Mouse (Mus musculus): ENCODE measurements around the gene Ptcd1. TPM values are rescaled to one million over a fixed set of nuclear protein-coding genes. Genes with fewer than 3 reads are reported as not detected.
"Not testable (repeated sequence)": the region's sequence is repeated elsewhere in the genome, so short reads cannot be mapped to it uniquely, and the experiment has no call there.

The Ptcd1 gene
- polyA plus RNA-seq, 1 experiment from 2014 or later = 17.9 TPM

DNA sequence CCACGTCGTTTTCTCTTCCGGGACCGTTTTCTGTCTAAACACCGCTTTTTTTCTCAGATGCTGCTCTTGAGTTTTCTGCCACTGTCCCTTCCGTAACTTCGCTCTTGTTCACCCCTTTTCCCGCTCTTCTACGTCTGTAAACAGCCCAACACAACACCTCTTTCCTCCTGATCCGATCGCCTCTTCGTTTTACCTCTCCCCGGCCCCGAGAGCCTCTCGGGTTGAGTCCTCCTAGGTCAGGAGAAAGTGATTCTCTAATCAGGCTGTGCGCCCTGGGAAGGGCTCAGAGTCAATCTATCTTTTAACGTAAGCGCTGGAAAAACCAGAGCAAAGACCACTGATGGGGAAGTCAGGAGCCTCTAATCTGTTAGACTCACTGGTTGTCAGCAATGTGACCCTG is 26.3 kb downstream of the Ptcd1 start:
- Histone ChIP-seq H3K27me3 (ENCODE audit: control insufficient read depth, insufficient read depth, low read length) (no peaks in the 10 kb centered on the region), H3K9ac (ENCODE audit: low read length) (peak overlapping the region; percentile 64), H3K4me2 (ENCODE audit: low read depth) (peak overlapping the region; percentile 74), H3K4me1 (ENCODE audit: control insufficient read depth, insufficient read depth, low read length) (peaks cover 12% of the 10 kb centered on the region), H3K36me3 (ENCODE audit: control insufficient read depth, insufficient read depth, low read length) (peaks cover 13% of the 10 kb centered on the region), H3K27ac (ENCODE audit: low read depth, low read length) (peak overlapping the region; percentile 82), H3K4me3 (ENCODE audit: low read depth, low read length) (peak overlapping the region; percentile 55), H3K9me3 (ENCODE audit: control insufficient read depth, low read length) (no peaks in the 10 kb centered on the region)
- WGBS = 1% methylated on average over 18 of the region's 18 CpGs
- DNase-seq (ENCODE audit: low spot score) = no peak
- no peak for ATAC-seq (ENCODE audit: insufficient read depth, low FRiP score, low TSS enrichment)

DNA sequence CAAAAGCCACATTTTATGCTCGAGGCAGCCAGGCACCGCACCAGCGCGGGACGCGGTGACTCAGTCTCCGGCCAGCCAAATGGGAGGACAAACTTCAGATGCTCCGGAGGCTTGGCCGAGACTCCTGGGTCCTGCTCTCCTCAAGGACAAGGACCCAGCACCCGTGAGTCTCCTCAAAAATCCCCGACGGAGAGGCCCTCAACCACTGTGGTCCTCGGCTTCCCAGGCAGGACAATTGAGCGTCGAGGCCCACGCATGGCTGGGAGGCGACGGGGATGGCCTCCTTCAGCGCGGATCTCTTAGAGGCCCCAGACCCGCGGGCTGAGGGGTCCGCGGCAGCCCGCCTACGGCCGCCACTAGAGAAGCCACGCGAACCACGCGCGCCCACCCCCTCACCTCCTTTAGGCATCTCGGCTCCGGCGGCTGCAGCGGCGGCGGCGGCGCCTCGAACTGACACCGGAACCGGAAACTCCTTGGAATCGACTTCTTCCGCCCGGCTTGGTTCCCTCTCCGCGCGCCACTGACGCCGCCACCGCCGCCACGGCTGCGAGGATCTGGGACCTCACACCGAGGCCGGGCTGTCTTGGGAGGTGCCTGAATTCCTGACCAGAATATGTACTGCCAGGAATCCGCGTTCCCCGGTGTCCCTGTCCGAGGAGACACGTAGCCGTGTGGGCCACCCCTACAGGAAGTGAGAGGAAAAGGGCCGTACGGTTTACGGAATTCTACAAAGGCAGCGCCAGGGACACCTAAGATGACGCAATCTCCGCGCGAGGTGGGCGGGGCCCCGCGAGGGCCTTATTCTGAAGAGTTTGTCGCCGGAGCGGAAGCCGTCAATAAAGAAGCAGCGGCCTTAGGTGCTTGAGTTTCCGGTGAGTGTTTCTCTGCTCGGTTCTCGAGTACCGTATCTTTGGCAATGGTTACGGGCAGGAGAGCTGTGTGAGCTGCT is 27.1 kb downstream of the Ptcd1 start, which contains the start of the genes Pdap1 and Bud31:
Gene Pdap1, minus strand, starts transcription at position 668 of the 949 bp plus-strand sequence.
Gene Bud31, plus strand, starts transcription at position 792 of the 949 bp plus-strand sequence.
- under 1% methylated on average over 82 of the region's 84 CpGs for WGBS
- H3K4me2 ChIP-seq (ENCODE audit: low read depth) = peak within 1 kb of the TSS; percentile 74
- ATAC-seq (ENCODE audit: insufficient read depth, low FRiP score, low TSS enrichment) = peak; percentile 94
- H3K36me3 ChIP-seq (ENCODE audit: control insufficient read depth, insufficient read depth, low read length) = peaks cover 16% of the 10 kb centered on the region
- H3K4me1 ChIP-seq (ENCODE audit: control insufficient read depth, insufficient read depth, low read length) = peaks cover 12% of the 10 kb centered on the region
- H3K27me3 ChIP-seq (ENCODE audit: control insufficient read depth, insufficient read depth, low read length) = no peaks in the 10 kb centered on the region
- no peaks in the 10 kb centered on the region for H3K9me3 ChIP-seq (ENCODE audit: control insufficient read depth, low read length)
- H3K4me3 ChIP-seq (ENCODE audit: low read depth, low read length) = peak within 1 kb of the TSS; percentile 55
- H3K9ac ChIP-seq (ENCODE audit: low read length) = peak within 1 kb of the TSS; percentile 64
- H3K27ac ChIP-seq (ENCODE audit: low read depth, low read length) = peak within 1 kb of the TSS; percentile 82
- DNase-seq (ENCODE audit: low spot score) = peak; percentile 94

DNA sequence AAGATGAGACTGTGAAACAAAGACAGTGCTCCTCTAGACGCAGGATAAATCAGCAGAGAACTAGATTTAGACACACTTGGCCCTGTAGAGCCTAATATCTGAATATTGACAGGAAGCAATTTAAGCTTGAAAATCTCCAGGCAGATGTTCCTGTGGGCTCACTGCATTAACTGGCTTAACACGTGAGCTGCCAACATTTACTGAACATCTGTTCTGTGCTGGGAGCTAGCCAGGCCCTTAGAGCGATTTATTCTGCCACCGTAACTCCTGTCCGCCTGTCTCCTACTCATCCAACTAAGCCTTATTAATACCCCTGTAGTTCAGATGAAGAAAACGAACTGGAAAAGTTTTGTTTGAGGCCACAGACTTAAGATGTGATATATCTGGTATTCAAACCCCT is 28.1 kb downstream of the Ptcd1 start:
- Histone ChIP-seq H3K36me3 (ENCODE audit: control insufficient read depth, insufficient read depth, low read length) (peaks cover 22% of the 10 kb centered on the region), H3K27me3 (ENCODE audit: control insufficient read depth, insufficient read depth, low read length) (no peaks in the 10 kb centered on the region), H3K4me2 (ENCODE audit: low read depth) (peak overlapping the region; percentile 74), H3K9ac (ENCODE audit: low read length) (peak overlapping the region; percentile 64), H3K9me3 (ENCODE audit: control insufficient read depth, low read length) (no peaks in the 10 kb centered on the region), H3K4me3 (ENCODE audit: low read depth, low read length) (peak overlapping the region; percentile 55), H3K4me1 (ENCODE audit: control insufficient read depth, insufficient read depth, low read length) (peaks cover 12% of the 10 kb centered on the region), H3K27ac (ENCODE audit: low read depth, low read length) (no peak overlapping the region)
- WGBS = 26% methylated on average over 6 of the region's 6 CpGs
- ATAC-seq (ENCODE audit: insufficient read depth, low FRiP score, low TSS enrichment) (no peak), DNase-seq (ENCODE audit: low spot score) (no peak)

DNA sequence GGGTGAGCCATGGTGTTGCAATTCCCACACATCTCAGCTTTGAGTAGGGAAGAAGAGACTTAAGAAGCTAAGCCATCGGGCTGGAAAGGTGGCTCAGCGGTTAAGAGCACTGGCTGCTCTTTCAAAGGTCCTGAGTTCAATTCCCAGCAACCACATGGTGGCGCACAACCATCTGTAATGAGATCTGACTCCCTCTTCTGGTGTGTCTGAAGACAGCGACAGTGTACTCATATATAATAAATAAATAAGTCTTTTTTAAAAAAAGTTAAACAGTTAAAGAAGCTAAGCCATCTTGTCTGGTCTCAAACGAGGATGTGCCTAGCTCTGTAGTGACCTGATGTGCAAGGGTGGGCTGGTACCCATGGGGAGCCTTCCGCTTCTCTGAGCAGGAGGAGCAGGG is 33.6 kb downstream of the Ptcd1 start:
- not testable (repeated sequence) for H3K4me3 ChIP-seq (ENCODE audit: low read depth, low read length); H3K27me3 ChIP-seq (ENCODE audit: control insufficient read depth, insufficient read depth, low read length); H3K4me2 ChIP-seq (ENCODE audit: low read depth); H3K9me3 ChIP-seq (ENCODE audit: control insufficient read depth, low read length); H3K4me1 ChIP-seq (ENCODE audit: control insufficient read depth, insufficient read depth, low read length); ATAC-seq (ENCODE audit: insufficient read depth, low FRiP score, low TSS enrichment); H3K9ac ChIP-seq (ENCODE audit: low read length); DNase-seq (ENCODE audit: low spot score); H3K27ac ChIP-seq (ENCODE audit: low read depth, low read length)
- WGBS = 91% methylated on average over 6 of the region's 6 CpGs
- peaks cover 46% of the 10 kb centered on the region for H3K36me3 ChIP-seq (ENCODE audit: control insufficient read depth, insufficient read depth, low read length)

DNA sequence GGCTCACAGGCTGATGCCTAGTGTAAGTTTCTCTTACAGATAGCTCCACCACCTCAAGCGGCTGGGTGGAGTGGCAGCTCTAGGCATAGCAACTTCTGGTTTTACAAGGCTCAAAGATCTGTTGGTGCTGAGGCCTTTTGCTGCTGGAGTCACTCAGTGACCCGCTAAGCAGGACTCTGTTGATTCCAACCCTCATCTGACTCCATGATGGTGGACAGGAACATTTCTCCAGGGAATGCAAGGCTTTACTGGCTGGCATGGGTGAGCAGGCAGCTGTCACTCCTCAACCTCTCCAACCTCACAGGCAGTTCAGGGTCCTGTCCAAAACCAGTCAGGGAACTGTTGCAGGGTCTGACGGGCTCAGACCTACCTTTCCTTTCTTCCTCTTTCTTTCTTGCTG is 35.9 kb downstream of the Ptcd1 start:
- Histone ChIP-seq H3K36me3 (ENCODE audit: control insufficient read depth, insufficient read depth, low read length) (peaks cover 46% of the 10 kb centered on the region), H3K9me3 (ENCODE audit: control insufficient read depth, low read length) (no peaks in the 10 kb centered on the region), H3K4me2 (ENCODE audit: low read depth) (no peak overlapping the region), H3K4me1 (ENCODE audit: control insufficient read depth, insufficient read depth, low read length) (no peaks in the 10 kb centered on the region), H3K27me3 (ENCODE audit: control insufficient read depth, insufficient read depth, low read length) (no peaks in the 10 kb centered on the region), H3K27ac (ENCODE audit: low read depth, low read length) (no peak overlapping the region), H3K9ac (ENCODE audit: low read length) (no peak overlapping the region), H3K4me3 (ENCODE audit: low read depth, low read length) (no peak overlapping the region)
- 93% methylated on average over 3 of the region's 3 CpGs for WGBS
- ATAC-seq (ENCODE audit: insufficient read depth, low FRiP score, low TSS enrichment) (no peak), DNase-seq (ENCODE audit: low spot score) (no peak)

DNA sequence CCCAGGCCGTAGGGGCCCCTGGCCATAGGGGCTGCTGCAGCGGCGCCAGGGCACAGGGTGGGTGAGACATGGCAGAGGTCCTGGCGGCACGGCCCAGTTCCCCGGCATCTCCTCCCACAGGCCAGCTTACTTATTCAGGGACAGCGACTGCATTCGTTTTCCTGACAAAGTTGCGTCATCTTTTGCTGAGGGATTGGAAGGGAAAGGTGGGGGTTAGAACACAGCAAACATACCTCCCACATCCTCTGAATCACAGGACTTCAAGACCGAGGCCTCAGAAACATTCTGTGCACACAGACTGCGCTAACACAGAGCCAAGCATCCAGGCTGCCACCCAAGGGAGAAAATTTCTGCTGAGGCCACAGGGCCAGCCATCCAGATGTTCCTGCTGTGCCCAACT is 36.7 kb downstream of the Ptcd1 start:
- no peak overlapping the region for H3K4me3 ChIP-seq (ENCODE audit: low read depth, low read length)
- H3K4me2 ChIP-seq (ENCODE audit: low read depth) = no peak overlapping the region
- peaks cover 44% of the 10 kb centered on the region for H3K36me3 ChIP-seq (ENCODE audit: control insufficient read depth, insufficient read depth, low read length)
- H3K9me3 ChIP-seq (ENCODE audit: control insufficient read depth, low read length) = no peaks in the 10 kb centered on the region
- no peak overlapping the region for H3K27ac ChIP-seq (ENCODE audit: low read depth, low read length)
- DNase-seq (ENCODE audit: low spot score) (no peak), ATAC-seq (ENCODE audit: insufficient read depth, low FRiP score, low TSS enrichment) (no peak)
- H3K4me1 ChIP-seq (ENCODE audit: control insufficient read depth, insufficient read depth, low read length) = no peaks in the 10 kb centered on the region
- no peaks in the 10 kb centered on the region for H3K27me3 ChIP-seq (ENCODE audit: control insufficient read depth, insufficient read depth, low read length)
- no peak overlapping the region for H3K9ac ChIP-seq (ENCODE audit: low read length)
- WGBS = 90% methylated on average over 11 of the region's 11 CpGs

DNA sequence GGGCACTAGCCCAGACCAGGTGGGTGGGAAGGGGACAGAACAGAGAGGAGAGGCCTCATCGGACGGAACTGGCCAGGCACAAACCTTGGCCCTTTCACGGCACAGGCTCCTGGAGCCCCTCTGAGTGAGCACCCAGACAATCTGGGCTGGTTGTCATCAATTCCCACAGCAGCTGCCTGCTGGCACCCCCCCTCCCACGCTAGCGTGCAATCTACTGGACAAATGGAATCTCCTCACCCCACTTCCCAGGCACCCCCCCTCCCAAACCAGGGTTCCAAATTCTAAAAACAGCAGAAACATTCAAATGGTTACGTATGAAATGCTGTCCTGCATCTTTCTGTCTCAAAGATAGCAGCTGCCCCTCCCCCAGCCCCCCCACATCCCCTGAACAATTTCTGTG is 37.1 kb downstream of the Ptcd1 start:
- ATAC-seq (ENCODE audit: insufficient read depth, low FRiP score, low TSS enrichment); H3K4me3 ChIP-seq (ENCODE audit: low read depth, low read length); H3K9ac ChIP-seq (ENCODE audit: low read length); H3K27me3 ChIP-seq (ENCODE audit: control insufficient read depth, insufficient read depth, low read length); H3K27ac ChIP-seq (ENCODE audit: low read depth, low read length); H3K4me1 ChIP-seq (ENCODE audit: control insufficient read depth, insufficient read depth, low read length); DNase-seq (ENCODE audit: low spot score); H3K4me2 ChIP-seq (ENCODE audit: low read depth); H3K9me3 ChIP-seq (ENCODE audit: control insufficient read depth, low read length): not testable (repeated sequence)
- 93% methylated on average over 2 of the region's 6 CpGs for WGBS
- peaks cover 41% of the 10 kb centered on the region for H3K36me3 ChIP-seq (ENCODE audit: control insufficient read depth, insufficient read depth, low read length)

DNA sequence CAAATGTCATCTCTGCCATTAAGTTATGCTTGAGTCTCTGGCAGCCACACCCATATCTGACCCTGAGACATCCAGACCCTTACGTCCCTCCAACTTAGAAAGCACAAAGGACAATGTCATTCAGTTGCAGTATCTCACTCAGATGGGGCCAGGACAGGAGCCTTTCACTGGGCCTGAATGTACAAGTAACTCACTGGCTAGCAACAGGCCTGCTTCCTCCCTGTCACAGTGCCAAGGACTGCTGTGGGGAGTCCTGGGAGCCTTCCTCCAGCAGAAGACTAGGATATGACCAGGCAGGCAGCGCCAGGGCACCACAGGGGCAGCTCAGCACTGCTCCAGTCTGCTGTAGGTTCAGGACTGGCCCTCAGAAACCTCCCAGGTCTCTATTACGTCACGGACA is 37.8 kb downstream of the Ptcd1 start:
- Histone ChIP-seq H3K9ac (ENCODE audit: low read length) (no peak overlapping the region), H3K4me1 (ENCODE audit: control insufficient read depth, insufficient read depth, low read length) (no peaks in the 10 kb centered on the region), H3K27me3 (ENCODE audit: control insufficient read depth, insufficient read depth, low read length) (no peaks in the 10 kb centered on the region), H3K4me3 (ENCODE audit: low read depth, low read length) (no peak overlapping the region), H3K27ac (ENCODE audit: low read depth, low read length) (no peak overlapping the region), H3K9me3 (ENCODE audit: control insufficient read depth, low read length) (no peaks in the 10 kb centered on the region), H3K36me3 (ENCODE audit: control insufficient read depth, insufficient read depth, low read length) (peaks cover 36% of the 10 kb centered on the region), H3K4me2 (ENCODE audit: low read depth) (no peak overlapping the region)
- DNase-seq (ENCODE audit: low spot score) (no peak), ATAC-seq (ENCODE audit: insufficient read depth, low FRiP score, low TSS enrichment) (no peak)
- 92% methylated on average over 4 of the region's 4 CpGs for WGBS

DNA sequence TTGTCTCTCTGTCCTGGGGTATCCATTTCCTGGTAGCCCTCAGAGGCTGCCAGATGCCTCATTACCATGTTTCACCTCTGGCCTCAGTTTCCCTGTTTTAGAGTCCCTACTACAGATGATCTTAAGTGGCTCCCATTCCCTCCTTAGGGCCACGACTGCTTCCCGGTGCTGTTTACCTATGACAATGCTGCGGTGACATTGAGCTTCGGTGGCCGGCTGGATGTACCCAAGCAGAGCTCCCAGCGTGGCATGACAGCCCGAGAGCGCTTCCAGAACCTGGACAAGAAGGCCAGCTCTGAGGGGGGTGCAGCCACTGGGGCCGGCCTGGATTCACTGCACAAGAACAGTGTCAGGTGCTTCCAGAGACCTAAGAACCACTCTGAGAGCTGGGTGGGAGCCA is 40.3 kb downstream of the Ptcd1 start:
- 95% methylated on average over 9 of the region's 9 CpGs for WGBS
- H3K27me3 ChIP-seq (ENCODE audit: control insufficient read depth, insufficient read depth, low read length) = no peaks in the 10 kb centered on the region
- no peak overlapping the region for H3K4me3 ChIP-seq (ENCODE audit: low read depth, low read length)
- DNase-seq (ENCODE audit: low spot score) (no peak), ATAC-seq (ENCODE audit: insufficient read depth, low FRiP score, low TSS enrichment) (no peak)
- H3K36me3 ChIP-seq (ENCODE audit: control insufficient read depth, insufficient read depth, low read length) = peaks cover 18% of the 10 kb centered on the region
- H3K9me3 ChIP-seq (ENCODE audit: control insufficient read depth, low read length) = no peaks in the 10 kb centered on the region
- no peak overlapping the region for H3K27ac ChIP-seq (ENCODE audit: low read depth, low read length)
- H3K4me2 ChIP-seq (ENCODE audit: low read depth) = no peak overlapping the region
- no peaks in the 10 kb centered on the region for H3K4me1 ChIP-seq (ENCODE audit: control insufficient read depth, insufficient read depth, low read length)
- H3K9ac ChIP-seq (ENCODE audit: low read length) = no peak overlapping the region
